Comparison of ENCODE assay signal across 31 mouse cellular contexts in the genomic region with DNA sequence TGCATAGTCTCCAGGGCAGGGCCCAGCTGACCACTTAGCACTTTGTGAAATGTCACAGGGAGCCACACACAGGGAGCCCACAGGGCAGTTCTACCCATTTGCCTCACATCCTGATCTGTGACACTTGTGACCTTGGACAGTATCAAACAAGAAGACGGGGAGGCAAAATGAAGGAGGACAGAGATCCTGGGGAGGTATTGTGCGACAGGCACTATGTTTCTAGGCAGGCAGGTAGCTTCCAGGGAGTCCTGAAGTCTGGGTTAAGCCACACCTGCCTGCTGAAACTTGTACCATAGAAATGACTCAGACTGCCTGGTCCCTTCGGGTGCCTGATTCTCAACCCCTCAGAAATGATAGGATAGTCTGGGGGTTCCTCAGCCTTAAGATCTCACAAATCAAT.
"Had no signal": no experiment of that assay in that cellular context is flagged by ENCODE, and none has a peak within 500 bp of the region (broad histone marks: within the 10 kb centered on the region; RNA-seq: fewer than 3 reads in every experiment).

No protein-coding gene starts in this region.

- H3K27ac ChIP-seq: heart, embryonic 13.5 days; heart, embryonic 15.5 days; hindbrain, embryonic 10.5 days; hindbrain, embryonic 12.5 days; hindbrain, embryonic 13.5 days; hindbrain, embryonic 14.5 days; hindbrain, embryonic 15.5 days; hindbrain, postnatal 0 days; intestine, embryonic 15.5 days; kidney, embryonic 15.5 days; kidney, postnatal 0 days; left cerebral cortex, adult 2 months had no signal

- H3K9me3 ChIP-seq: heart, embryonic 12.5 days; heart, embryonic 13.5 days; heart, embryonic 15.5 days; hindbrain, embryonic 10.5 days; hindbrain, embryonic 12.5 days; hindbrain, embryonic 13.5 days; hindbrain, embryonic 15.5 days; intestine, embryonic 15.5 days; kidney, embryonic 15.5 days had no signal

- H3K27me3 ChIP-seq: heart, embryonic 12.5 days; heart, embryonic 13.5 days; heart, embryonic 15.5 days; hindbrain, embryonic 12.5 days; hindbrain, embryonic 13.5 days; hindbrain, embryonic 15.5 days; intestine, embryonic 15.5 days; kidney, embryonic 15.5 days had no signal

- H3K4me2 ChIP-seq: heart, embryonic 11.5 days; heart, embryonic 12.5 days; heart, embryonic 13.5 days; heart, embryonic 15.5 days; hindbrain, embryonic 12.5 days; hindbrain, embryonic 13.5 days; hindbrain, embryonic 14.5 days; hindbrain, embryonic 15.5 days; intestine, embryonic 15.5 days; kidney, embryonic 15.5 days had no signal

- ATAC-seq: inflammation-experienced regulatory T-cells, adult 6 months; intestine, embryonic 15.5 days; intestine, embryonic 16.5 days; intestine, postnatal 0 days had no signal

- DNase-seq: heart, postnatal 10 days; heart, postnatal 36 days; heart, postnatal 4 days; kidney, adult 11 months; kidney, adult 18-20 months; kidney, adult 2 months; kidney, adult 8-10 months; kidney, adult 9 months; kidney, postnatal 10 days; kidney, postnatal 14 days; kidney, postnatal 25 days; kidney, postnatal 36 days; kidney, postnatal 4 days had no signal

- H3K4me3 ChIP-seq: heart, embryonic 12.5 days; heart, embryonic 13.5 days; heart, embryonic 15.5 days; hindbrain, embryonic 10.5 days; hindbrain, embryonic 12.5 days; hindbrain, embryonic 13.5 days; hindbrain, embryonic 15.5 days; intestine, embryonic 15.5 days; kidney, embryonic 15.5 days; layer of hippocampus, adult 2 months; left cerebral cortex, adult 2 months had no signal

- H3K36me3 ChIP-seq: heart, embryonic 12.5 days; heart, embryonic 13.5 days; heart, embryonic 15.5 days; hindbrain, embryonic 10.5 days; hindbrain, embryonic 12.5 days; hindbrain, embryonic 13.5 days; hindbrain, embryonic 15.5 days; intestine, embryonic 15.5 days; kidney, embryonic 15.5 days had no signal

- H3K9ac ChIP-seq: heart, embryonic 12.5 days; heart, embryonic 13.5 days; heart, embryonic 15.5 days; hindbrain, embryonic 12.5 days; hindbrain, embryonic 13.5 days; hindbrain, embryonic 14.5 days; hindbrain, embryonic 15.5 days; intestine, embryonic 15.5 days; kidney, embryonic 15.5 days had no signal
